Mouse (Mus musculus): ENCODE data around the gene Zcchc24.

- TF ChIP-seq CTCF (IDR thresholded peaks at IDR 0.05; ENCODE audit: low read depth, low read length) = no peak
- no peak for TF ChIP-seq POLR2A (IDR thresholded peaks at IDR 0.05; ENCODE audit: borderline replicate concordance, low read depth, low read length)
These were observed 3.7 kb downstream of the Zcchc24 start for GRCm38 (mm10) chr14:25765146-25765545.

All from bone marrow macrophage, adult 2 months (primary cell).